Mouse (Mus musculus) spleen, adult 12 weeks (tissue): ENCODE results near the gene Mmp17.

Source experiments
- DNase-seq: peaks from one replicate; pipeline ENCODE4 v3.0.0; 2022; ENCODE audit warnings: low spot score

Mmp17 gene

GRCm38 (mm10) chr5:129583761-129584582 lies at the start of gene Mmp17:
Gene Mmp17 (plus strand): TSS chr5:129584169.
- peak; percentile 81 for DNase-seq

GRCm38 (mm10) chr5:129534500-129534899 lies 49.5 kb upstream of the Mmp17 start:
- DNase-seq: no peak

GRCm38 (mm10) chr5:129535021-129535420 lies 48.9 kb upstream of the Mmp17 start:
- DNase-seq: no peak

DNA sequence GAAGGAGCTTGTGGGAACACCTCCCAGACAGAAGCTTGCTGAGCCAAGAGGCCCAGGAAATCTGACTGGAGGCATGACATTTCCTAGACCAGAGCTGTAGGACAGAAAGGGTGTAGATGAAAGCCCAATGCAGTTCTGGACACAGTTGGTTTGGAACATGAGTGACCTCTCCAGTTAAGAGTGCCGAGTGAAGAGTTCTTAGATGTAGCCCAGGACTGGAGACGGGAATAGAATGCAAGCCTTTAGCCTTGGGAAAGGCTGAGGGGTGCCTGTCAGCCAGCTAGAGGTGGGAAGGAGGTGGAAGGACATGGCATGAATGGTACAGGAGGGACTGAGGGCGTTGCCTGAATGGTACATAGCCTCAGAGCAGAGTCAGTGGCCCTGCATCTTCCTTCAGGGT lies 48.5 kb upstream of the Mmp17 start:
- DNase-seq: no peak

- no peak for DNase-seq
Observed at GRCm38 (mm10) chr5:129538826-129539225, 45.1 kb upstream of the Mmp17 start.

GRCm38 (mm10) chr5:129542236-129542635 lies 41.7 kb upstream of the Mmp17 start:
- DNase-seq: no peak

- no peak for DNase-seq
Observed at GRCm38 (mm10) chr5:129545787-129546186, 38.2 kb upstream of the Mmp17 start.

DNA sequence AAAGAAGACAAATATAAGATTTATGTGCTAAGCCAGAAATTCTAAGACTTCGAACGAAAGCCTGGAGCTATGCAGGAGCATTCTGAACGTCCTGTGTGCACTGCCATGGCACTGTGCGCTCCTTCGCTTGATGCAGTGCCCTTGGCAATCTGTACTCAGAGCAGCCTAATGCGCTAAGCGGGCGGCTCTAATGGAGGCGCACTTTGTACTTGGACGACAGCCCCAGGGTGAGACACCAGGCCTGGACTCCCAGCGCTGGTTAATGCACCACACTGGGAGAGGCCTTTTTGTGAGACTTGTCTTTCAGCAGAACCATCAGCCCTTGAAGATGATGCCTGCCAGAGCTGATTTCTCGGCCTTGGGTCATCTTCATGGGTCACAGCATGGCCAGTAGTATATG lies 34.3 kb upstream of the Mmp17 start:
- DNase-seq: no peak

DNA sequence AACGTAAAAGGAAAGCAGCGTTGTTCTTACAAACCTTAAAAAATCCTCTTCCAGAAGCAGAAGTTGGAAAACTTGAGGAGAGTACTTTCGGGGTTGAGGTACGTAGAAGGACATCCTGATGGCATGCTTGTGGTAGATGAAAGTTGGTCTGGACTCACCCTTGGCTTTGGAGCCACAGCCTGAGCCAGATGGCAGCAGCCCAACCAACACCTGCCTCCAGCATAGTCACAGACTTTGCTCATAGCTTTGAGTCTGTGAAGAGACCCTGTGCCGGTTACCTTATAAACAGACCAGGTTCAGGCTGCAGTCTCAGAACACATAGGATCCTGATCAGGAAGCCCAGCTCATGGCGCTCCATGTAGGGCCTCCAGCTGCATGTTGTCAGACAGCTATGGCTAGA lies 33.2 kb upstream of the Mmp17 start:
- DNase-seq: no peak

GRCm38 (mm10) chr5:129551991-129552390 lies 32.0 kb upstream of the Mmp17 start:
- DNase-seq: no peak

DNA sequence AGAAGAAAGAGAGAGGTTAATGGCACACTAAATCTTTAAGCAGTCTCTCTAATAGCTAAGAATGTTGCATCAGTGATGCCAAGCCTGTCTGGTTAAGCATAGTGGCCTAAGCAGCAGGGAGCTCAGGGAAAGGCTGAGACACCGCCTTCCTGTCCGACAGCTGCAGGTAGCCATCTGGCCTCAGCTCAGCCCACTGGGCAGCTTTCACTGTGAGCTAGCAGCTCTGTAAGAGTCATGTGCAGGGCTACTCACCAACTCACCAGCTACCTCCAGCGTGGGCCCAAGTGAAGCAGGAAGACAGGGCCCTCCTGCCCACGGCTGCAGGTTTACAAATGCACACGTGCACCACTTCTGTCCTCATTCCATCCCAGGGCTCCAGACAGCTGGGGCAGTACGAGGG lies 30.3 kb upstream of the Mmp17 start:
- DNase-seq: no peak

GRCm38 (mm10) chr5:129558591-129558990 lies 25.4 kb upstream of the Mmp17 start:
- DNase-seq: no peak

DNA sequence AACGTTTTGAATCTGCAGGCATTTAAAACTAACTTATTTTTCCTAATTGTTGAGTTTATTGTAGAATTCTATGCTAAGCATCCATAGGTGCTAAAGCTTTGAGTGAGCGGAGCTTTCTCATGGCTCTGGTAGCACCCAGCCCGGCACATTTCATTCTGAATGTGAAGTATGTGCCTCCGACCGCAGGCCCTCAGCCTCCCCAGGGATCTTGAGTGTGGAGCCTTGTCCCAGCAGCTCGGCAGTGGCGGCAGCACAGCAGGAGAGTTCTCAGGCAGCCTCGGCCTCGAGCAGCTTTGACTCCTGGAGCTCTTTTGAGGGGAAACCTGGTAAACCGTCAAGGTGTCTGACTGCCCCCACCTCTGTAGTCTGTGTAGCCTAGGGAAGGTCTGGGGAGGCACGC lies 24.7 kb upstream of the Mmp17 start:
- no peak for DNase-seq

DNA sequence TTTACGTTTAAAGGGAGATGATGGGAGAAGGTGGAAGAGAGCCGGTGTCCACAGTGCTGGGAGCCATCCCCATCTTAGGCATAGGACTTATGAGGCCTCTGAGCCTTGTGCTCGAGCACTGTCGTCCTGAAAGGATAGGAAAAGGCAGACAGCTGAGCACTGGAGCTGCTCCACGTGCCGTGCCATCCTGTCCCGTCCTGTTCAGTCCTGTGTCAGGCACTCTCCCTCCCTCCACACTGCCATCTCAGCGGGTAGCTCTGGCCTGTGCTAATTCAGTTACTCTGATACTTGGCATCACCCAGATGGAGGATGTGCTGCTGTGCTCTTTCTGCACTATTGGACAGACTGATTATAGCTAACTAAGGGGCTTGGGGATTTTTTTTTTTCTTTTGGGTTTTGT lies 21.6 kb upstream of the Mmp17 start:
- DNase-seq: no peak

DNA sequence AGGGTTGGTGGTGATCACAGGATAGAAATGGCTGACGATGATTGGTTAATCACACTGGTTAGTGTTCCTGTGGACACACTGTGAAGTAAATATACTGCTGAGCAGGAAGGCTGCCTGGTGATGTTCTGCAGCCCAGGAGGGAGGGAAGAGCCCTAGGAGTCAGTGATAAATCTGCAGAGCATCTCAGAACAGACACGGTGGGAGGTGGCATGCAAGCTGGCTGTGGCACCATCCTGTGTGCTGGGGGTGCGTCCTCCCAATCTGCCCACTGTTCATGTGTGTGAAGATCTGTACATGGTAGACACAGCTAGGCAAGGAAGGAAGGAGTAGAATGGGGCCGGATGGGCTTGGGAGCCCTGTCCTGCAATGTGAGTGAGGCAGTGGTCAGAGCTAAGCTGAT lies 15.4 kb upstream of the Mmp17 start:
- no peak for DNase-seq

DNA sequence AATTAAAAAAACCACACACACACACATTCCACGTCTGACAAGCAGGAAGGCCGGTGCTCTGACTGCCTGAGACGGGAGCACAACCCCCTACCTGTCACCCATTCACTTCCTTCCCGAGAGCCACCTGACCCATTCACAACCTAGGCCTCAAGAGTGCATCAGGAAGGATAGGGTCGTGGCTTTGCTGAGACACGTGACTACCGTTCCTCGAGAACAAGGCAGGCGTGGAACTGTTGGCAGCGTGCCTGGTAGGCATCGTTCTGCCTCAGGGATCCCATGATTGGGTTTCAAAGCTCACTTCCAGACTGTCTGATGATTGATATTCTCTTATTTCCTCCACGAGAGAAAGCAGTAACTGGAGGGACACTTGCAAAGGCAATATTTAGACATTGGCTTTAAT lies 5.8 kb upstream of the Mmp17 start:
- no peak for DNase-seq

DNA sequence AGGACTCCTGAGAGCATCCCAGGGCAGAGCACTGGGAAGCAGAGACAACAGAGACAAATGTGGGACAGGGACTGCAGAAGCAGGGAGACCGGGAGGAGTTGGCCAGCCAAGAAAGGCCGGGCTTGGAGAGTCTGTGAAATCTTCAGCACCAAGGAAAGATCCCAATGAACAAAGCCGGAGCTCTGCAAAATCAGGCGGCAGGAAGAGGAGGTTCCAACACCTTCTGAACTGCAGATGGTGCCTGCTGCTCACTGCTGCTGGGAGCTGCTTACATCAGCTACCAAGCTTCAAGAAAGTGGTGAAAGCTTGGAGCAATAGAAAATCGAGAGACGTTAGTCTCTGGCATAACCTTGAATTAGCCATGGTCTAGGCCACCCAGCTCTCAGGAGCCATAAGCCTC lies 3.9 kb upstream of the Mmp17 start:
- DNase-seq: no peak

DNA sequence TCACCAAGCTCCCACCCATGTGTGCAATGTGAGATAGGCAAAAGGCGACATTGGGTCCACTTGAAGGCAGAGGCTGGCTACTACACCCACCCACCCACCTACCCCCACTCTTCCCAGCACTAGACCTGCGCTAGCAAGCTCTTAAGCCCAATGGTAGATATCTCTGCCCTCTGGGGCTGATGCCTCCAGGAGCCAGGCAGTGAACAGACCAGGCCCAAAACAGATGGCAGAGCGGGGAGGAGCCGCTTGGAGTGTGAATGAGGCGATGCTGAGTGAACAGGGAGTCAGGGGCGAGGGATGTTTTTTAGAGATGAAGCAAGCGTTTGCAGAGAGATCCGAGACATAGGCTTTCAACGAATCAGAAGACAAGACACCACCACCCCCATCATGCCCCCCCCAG lies 3.4 kb upstream of the Mmp17 start:
- no peak for DNase-seq

DNA sequence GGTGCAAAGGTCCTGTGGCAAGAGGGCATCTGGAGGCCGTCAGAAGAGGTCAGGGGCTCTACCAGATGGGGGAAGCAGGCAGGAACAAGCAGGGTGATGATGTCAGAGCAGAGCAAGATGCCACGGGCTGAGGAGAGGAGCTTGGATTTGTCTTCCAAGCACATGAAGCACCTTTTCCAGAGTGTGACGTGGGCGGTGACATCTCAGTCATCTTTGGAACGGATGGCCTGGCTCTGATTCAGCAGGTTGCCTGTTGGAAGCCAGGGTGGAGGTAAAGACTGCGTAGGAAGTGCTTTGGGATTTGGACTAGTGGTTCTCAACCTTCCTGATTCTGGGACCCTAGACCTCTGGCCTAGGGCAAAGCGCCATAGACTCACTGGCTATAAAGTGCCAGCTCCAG lies 3.0 kb upstream of the Mmp17 start:
- DNase-seq: no peak

DNA sequence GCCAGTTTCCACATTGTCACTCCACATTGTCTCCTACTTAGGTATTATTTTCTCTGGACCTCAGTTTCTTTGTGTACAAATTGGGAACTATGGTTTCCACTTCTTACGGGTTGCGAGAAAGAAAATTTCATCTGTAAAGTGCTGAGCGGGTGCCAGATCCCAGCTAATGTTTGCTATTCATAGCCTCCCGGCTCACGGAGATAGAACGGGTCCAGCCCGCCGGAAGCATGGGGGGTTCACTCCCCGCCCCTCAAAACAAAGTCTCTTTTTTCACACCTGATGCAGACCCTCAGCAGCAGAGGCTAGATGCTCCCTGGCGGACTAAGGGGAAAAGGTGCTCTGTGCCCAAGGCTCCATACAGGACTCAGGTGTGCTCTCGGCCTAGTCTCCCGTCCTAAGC lies 638 bp upstream of the Mmp17 start:
- DNase-seq: no peak

GRCm38 (mm10) chr5:129584583-129585541 lies 893 bp downstream of the Mmp17 start:
- peak; percentile 9 for DNase-seq

GRCm38 (mm10) chr5:129586016-129586415 lies 2.0 kb downstream of the Mmp17 start:
- DNase-seq: peak; percentile 58

GRCm38 (mm10) chr5:129586471-129586870 lies 2.5 kb downstream of the Mmp17 start:
- no peak for DNase-seq
